9 mouse cellular contexts compared by ENCODE assay signal in the genomic region with DNA sequence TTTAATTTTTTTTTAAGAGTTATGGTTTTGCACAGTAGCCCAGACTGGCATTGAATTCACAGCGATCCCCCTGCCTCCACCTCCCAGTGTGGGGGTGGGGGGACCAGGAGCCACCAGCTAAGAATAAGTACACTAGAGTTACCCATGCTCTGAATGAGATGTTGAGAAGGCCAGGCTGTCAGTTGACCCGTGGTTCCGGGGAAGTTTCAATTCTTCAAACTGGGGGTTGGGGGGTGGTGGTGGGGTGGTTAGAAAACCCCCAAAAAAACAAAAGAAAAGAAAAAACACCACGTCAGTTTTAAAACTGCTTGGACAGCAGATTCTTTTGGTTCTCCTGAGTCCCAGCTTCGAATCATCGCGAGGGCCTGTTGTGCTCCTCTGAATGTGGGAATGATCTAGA. TPM values are rescaled to one million over a fixed set of nuclear protein-coding genes. Genes with fewer than 3 reads are reported as not detected.
A peak's percentile ranks its signal among the peaks of the same experiment; 100 is the strongest.
DNase-seq lines count a peak whose midpoint lies in the region; ATAC-seq and TF ChIP-seq lines count a peak whose summit lies in the region.
"Had no signal": no experiment of that assay in that cellular context is flagged by ENCODE, and none has a peak within 500 bp of the region (broad histone marks: within the 10 kb centered on the region; RNA-seq: fewer than 3 reads in every experiment).

No protein-coding gene starts in this region.

- H3K27me3 ChIP-seq in lung, embryonic 14.5 days (ENCODE audit: insufficient read depth, low read length): no peaks in the 10 kb centered on the region
- peaks cover 28% of the 10 kb centered on the region for H3K27me3 ChIP-seq in hindbrain, embryonic 10.5 days (ENCODE audit: insufficient read depth, poor library complexity, severe bottlenecking)
- peaks cover 6% of the 10 kb centered on the region; the same call in 1 of the 2 replicates for H3K27me3 ChIP-seq in liver, embryonic 11.5 days (replicated peaks; ENCODE audit: control insufficient read depth, insufficient read depth, low read length)
- H3K27me3 ChIP-seq in stomach, embryonic 15.5 days (replicated peaks): no peaks in the 10 kb centered on the region

- H3K27ac ChIP-seq in lung, embryonic 14.5 days (ENCODE audit: low read depth): no peak overlapping the region
- H3K27ac ChIP-seq in hindbrain, embryonic 10.5 days: no peak overlapping the region
- no peak overlapping the region for H3K27ac ChIP-seq in liver, embryonic 11.5 days (ENCODE audit: low read depth, low read length)
- no peak overlapping the region for H3K27ac ChIP-seq in stomach, embryonic 15.5 days
- H3K27ac ChIP-seq: liver, embryonic 14.5 days had no signal

- no peaks in the 10 kb centered on the region for H3K36me3 ChIP-seq in lung, embryonic 14.5 days (ENCODE audit: insufficient read depth)
- H3K36me3 ChIP-seq in hindbrain, embryonic 10.5 days: no peaks in the 10 kb centered on the region
- H3K36me3 ChIP-seq in liver, embryonic 11.5 days (ENCODE audit: control insufficient read depth, insufficient read depth, low read length): no peaks in the 10 kb centered on the region
- no peaks in the 10 kb centered on the region for H3K36me3 ChIP-seq in stomach, embryonic 15.5 days

- no peak for ATAC-seq in lung, embryonic 14.5 days (ENCODE audit: insufficient read depth)
- no peak for ATAC-seq in liver, embryonic 11.5 days (replicated peaks; ENCODE audit: low FRiP score)
- ATAC-seq in stomach, embryonic 15.5 days (ENCODE audit: insufficient read depth, low FRiP score, low read depth): no peak

- WGBS in lung, embryonic 14.5 days: 40% methylated on average over 7 of the region's 7 CpGs
- WGBS in hindbrain, embryonic 10.5 days: 29% methylated on average over 7 of the region's 7 CpGs
- 45% methylated on average over 7 of the region's 7 CpGs for WGBS in liver, embryonic 11.5 days
- WGBS in stomach, embryonic 15.5 days: 54% methylated on average over 7 of the region's 7 CpGs

- no peak for DNase-seq in lung, embryonic 14.5 days
- no peak for DNase-seq in lung, postnatal 10 days
- no peak for DNase-seq in hindbrain, embryonic 10.5 days (ENCODE audit: low spot score)
- DNase-seq in liver, embryonic 11.5 days (ENCODE audit: low spot score): no peak
- no peak for DNase-seq in layer of hippocampus, postnatal 14 days (ENCODE audit: low spot score in 2 of 2)
- DNase-seq in left cerebral cortex, postnatal 36 days (ENCODE audit: low spot score in 2 of 2): no peak

- 0 out of 2 replicates have a peak, but pooled peaks cover 3% of the 10 kb centered on the region for H3K4me1 ChIP-seq in lung, embryonic 14.5 days (ENCODE audit: insufficient read depth)
- H3K4me1 ChIP-seq in hindbrain, embryonic 10.5 days (replicated peaks): peaks cover 19% of the 10 kb centered on the region
- H3K4me1 ChIP-seq in liver, embryonic 11.5 days (replicated peaks; ENCODE audit: control insufficient read depth, insufficient read depth, low read length): no peaks in the 10 kb centered on the region
- H3K4me1 ChIP-seq in stomach, embryonic 15.5 days: peaks cover 6% of the 10 kb centered on the region; the same call in 1 of the 2 replicates

- H3K9me3 ChIP-seq in lung, embryonic 14.5 days (ENCODE audit: low read depth, low read length): no peaks in the 10 kb centered on the region
- no peaks in the 10 kb centered on the region for H3K9me3 ChIP-seq in hindbrain, embryonic 10.5 days
- H3K9me3 ChIP-seq in liver, embryonic 11.5 days (ENCODE audit: control insufficient read depth, low read length): no peaks in the 10 kb centered on the region
- H3K9me3 ChIP-seq in stomach, embryonic 15.5 days: no peaks in the 10 kb centered on the region

- H3K4me3 ChIP-seq in lung, embryonic 14.5 days (ENCODE audit: low read depth, low read length): no peak overlapping the region
- peak overlapping the region; percentile 65 for H3K4me3 ChIP-seq in hindbrain, embryonic 10.5 days
- H3K4me3 ChIP-seq in liver, embryonic 11.5 days (ENCODE audit: low read depth, low read length): no peak overlapping the region
- H3K4me3 ChIP-seq in stomach, embryonic 15.5 days (replicated peaks): no peak overlapping the region

- H3K9ac ChIP-seq in lung, embryonic 14.5 days: no peak overlapping the region
- no peak overlapping the region for H3K9ac ChIP-seq in liver, embryonic 11.5 days (ENCODE audit: low read depth, low read length)
- H3K9ac ChIP-seq in stomach, embryonic 15.5 days: no peak overlapping the region; the same call in 1 of the 2 replicates
- H3K9ac ChIP-seq: liver, embryonic 14.5 days had no signal

- no peak for TF ChIP-seq CTCF in lung, embryonic 14.5 days (IDR thresholded peaks at IDR 0.05; ENCODE audit: low read depth)

- intact Hi-C loops in left cerebral cortex, postnatal 36 days (cut with DNase I): no loop called here

- peak overlapping the region; percentile 98 for H3K4me2 ChIP-seq in lung, embryonic 14.5 days
- H3K4me2 ChIP-seq in liver, embryonic 11.5 days: peak overlapping the region; percentile 56; the same call in 1 of the 2 replicates
- peak overlapping the region; percentile 96 for H3K4me2 ChIP-seq in stomach, embryonic 15.5 days

RNA-seq across cellular contexts. Expression of gene Tmem26, which starts 0.4 kb away (rescaled TPM):
- polyA plus RNA-seq in lung, embryonic 14.5 days (2014; fragmentation: Nextera tagmentation; extraction: Ambion mirVana): 7.0 and 7.6 TPM in 2 replicates
- polyA plus RNA-seq in hindbrain, embryonic 10.5 days (2016; fragmentation: Nextera tagmentation; extraction: Ambion mirVana): 2.7 and 5.0 TPM in 2 replicates
- polyA plus RNA-seq in liver, embryonic 11.5 days (2014; fragmentation: Nextera tagmentation; extraction: Ambion mirVana): 7.4 and 7.5 TPM in 2 replicates
- polyA plus RNA-seq in stomach, embryonic 15.5 days (2015; fragmentation: Nextera tagmentation; extraction: Ambion mirVana): 9.7 and 12.3 TPM in 2 replicates
- under 1 TPM; 0.18 to 0.29 TPM for total RNA-seq in layer of hippocampus, postnatal 14 days (2021)
- total RNA-seq in left cerebral cortex, postnatal 36 days (2021): under 1 TPM; 0.10 to 0.34 TPM
- polyA plus RNA-seq: erythroblast, embryonic 14.5 days had no signal
